Mouse (Mus musculus): ENCODE data around the gene Nim1k. TPM values are rescaled to one million over a fixed set of nuclear protein-coding genes. Genes with fewer than 3 reads are reported as not detected.

The Nim1k gene
- polyA plus RNA-seq, 1 experiment: 0.88 TPM

DNA sequence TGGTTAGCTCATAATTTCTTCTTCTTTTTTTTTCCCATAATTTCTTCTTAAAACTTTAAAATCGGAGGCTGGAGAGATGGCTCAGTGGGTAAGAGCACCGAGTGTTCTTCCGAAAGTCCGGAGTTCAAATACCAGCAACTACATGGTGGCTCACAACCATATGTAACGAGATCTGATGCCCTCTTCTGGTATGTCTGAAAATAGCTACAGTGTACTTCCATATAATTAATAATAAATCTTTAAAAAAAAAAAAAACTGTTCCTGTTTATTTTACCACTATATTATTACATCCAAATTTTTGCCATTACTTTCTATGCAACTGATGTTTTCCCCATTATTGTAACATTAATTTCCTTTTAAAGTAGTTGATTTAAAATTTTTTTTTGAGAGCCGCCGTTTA lies 31.1 kb downstream of the Nim1k start:
- DNase-seq: no peak
- no peaks in the 10 kb centered on the region for H3K36me3 ChIP-seq (ENCODE audit: control insufficient read depth, insufficient read depth, low read length)
- H3K4me3 ChIP-seq (ENCODE audit: insufficient read depth, low read depth, low read length): no peak overlapping the region
- 59% methylated on average over 7 of the region's 7 CpGs for WGBS
- peaks cover 5% of the 10 kb centered on the region; the same call in 1 of the 2 replicates for H3K4me1 ChIP-seq (ENCODE audit: control insufficient read depth, insufficient read depth, low read length)
- no peak overlapping the region for H3K27ac ChIP-seq (ENCODE audit: insufficient read depth, low read depth, low read length)
- H3K27me3 ChIP-seq (replicated peaks; ENCODE audit: control insufficient read depth, insufficient read depth, low read length): no peaks in the 10 kb centered on the region
- TF ChIP-seq POLR2A (IDR thresholded peaks at IDR 0.05; ENCODE audit: low read depth, low read length) (no peak), CTCF (conservative IDR thresholded peaks at IDR 0.05; ENCODE audit: insufficient read depth, insufficient read length, low read depth, low read length) (0 out of 2 replicates have a peak, but pooled peaks have one; percentile 17)

DNA sequence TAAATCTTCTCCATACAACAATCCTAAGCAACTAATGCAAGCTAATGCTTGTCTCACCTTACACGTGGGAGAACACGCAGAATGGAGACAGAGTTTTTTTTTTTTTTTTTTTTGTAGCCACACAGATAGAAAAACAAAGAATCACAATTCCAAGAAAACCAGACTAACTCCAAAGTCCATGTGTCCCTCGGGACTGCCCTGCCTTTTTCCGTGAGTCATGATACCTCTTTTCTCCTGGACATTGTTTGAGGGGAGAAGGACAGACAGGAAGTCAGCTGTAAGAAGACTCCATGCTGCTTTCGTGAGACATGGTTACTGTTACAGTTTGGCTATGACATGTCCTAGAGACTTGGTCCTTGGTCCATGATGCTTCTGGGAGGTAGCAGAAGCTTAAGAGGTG lies 32.3 kb downstream of the Nim1k start:
- no peak overlapping the region for H3K4me3 ChIP-seq (ENCODE audit: insufficient read depth, low read depth, low read length)
- TF ChIP-seq CTCF (conservative IDR thresholded peaks at IDR 0.05; ENCODE audit: insufficient read depth, insufficient read length, low read depth, low read length) (no peak), POLR2A (IDR thresholded peaks at IDR 0.05; ENCODE audit: low read depth, low read length) (no peak)
- no peaks in the 10 kb centered on the region for H3K36me3 ChIP-seq (ENCODE audit: control insufficient read depth, insufficient read depth, low read length)
- H3K4me1 ChIP-seq (ENCODE audit: control insufficient read depth, insufficient read depth, low read length): peaks cover 5% of the 10 kb centered on the region; the same call in 1 of the 2 replicates
- H3K27me3 ChIP-seq (replicated peaks; ENCODE audit: control insufficient read depth, insufficient read depth, low read length): no peaks in the 10 kb centered on the region
- WGBS: 51% methylated on average over 5 of the region's 5 CpGs
- DNase-seq: peak; percentile 79
- peak overlapping the region; percentile 9; the same call in 1 of the 2 replicates for H3K27ac ChIP-seq (ENCODE audit: insufficient read depth, low read depth, low read length)

DNA sequence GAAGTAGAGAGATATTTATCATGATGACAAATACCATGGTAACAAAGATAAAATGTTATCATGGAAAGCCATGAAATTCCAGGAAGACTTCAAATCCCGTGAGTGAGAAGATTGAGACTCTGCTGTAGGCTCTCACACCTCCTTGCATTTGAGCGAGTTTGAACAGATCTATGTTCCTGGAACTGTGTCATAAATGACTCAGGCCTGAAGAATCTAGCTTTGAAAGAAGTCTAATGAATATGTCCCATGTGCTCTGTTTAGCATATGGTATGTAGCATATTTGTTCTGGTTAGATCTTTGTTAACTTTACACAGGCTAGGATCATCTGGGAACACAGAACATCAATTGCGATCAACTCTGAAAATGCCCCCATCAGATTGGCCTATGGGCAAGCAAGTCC lies 33.2 kb downstream of the Nim1k start:
- Histone ChIP-seq H3K27me3 (replicated peaks; ENCODE audit: control insufficient read depth, insufficient read depth, low read length) (no peaks in the 10 kb centered on the region), H3K4me3 (ENCODE audit: insufficient read depth, low read depth, low read length) (no peak overlapping the region), H3K4me1 (ENCODE audit: control insufficient read depth, insufficient read depth, low read length) (peaks cover 5% of the 10 kb centered on the region; the same call in 1 of the 2 replicates), H3K36me3 (ENCODE audit: control insufficient read depth, insufficient read depth, low read length) (no peaks in the 10 kb centered on the region), H3K27ac (ENCODE audit: insufficient read depth, low read depth, low read length) (no peak overlapping the region)
- TF ChIP-seq CTCF (conservative IDR thresholded peaks at IDR 0.05; ENCODE audit: insufficient read depth, insufficient read length, low read depth, low read length) (no peak), POLR2A (IDR thresholded peaks at IDR 0.05; ENCODE audit: low read depth, low read length) (no peak)
- WGBS: 80% methylated on average over 3 of the region's 3 CpGs
- DNase-seq: no peak

DNA sequence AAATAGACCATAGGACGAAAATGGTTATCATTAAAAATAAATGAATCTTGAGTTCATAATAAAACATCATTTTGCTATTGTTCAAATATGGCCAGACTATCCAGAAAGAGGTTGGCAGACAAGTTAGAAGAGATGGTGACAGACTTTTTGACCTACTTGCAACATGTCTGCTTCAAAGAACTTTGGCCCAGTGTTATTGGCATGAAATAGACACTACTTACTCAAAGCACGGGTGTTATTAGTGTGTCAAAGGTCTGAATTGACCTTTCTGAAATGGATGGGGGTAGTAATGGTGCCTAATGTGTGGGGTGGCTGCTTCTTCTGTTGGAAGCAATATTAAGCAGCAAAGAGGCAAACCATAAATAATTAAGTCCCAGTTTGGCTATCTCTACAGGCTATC lies 39.6 kb downstream of the Nim1k start:
- 83% methylated on average over 2 of the region's 2 CpGs for WGBS
- TF ChIP-seq CTCF (conservative IDR thresholded peaks at IDR 0.05; ENCODE audit: insufficient read depth, insufficient read length, low read depth, low read length) (no peak), POLR2A (IDR thresholded peaks at IDR 0.05; ENCODE audit: low read depth, low read length) (no peak)
- Histone ChIP-seq H3K4me1 (ENCODE audit: control insufficient read depth, insufficient read depth, low read length) (peaks cover 3% of the 10 kb centered on the region; the same call in 1 of the 2 replicates), H3K27ac (ENCODE audit: insufficient read depth, low read depth, low read length) (no peak overlapping the region), H3K4me3 (ENCODE audit: insufficient read depth, low read depth, low read length) (no peak overlapping the region), H3K27me3 (replicated peaks; ENCODE audit: control insufficient read depth, insufficient read depth, low read length) (no peaks in the 10 kb centered on the region), H3K36me3 (ENCODE audit: control insufficient read depth, insufficient read depth, low read length) (no peaks in the 10 kb centered on the region)
- no peak for DNase-seq

DNA sequence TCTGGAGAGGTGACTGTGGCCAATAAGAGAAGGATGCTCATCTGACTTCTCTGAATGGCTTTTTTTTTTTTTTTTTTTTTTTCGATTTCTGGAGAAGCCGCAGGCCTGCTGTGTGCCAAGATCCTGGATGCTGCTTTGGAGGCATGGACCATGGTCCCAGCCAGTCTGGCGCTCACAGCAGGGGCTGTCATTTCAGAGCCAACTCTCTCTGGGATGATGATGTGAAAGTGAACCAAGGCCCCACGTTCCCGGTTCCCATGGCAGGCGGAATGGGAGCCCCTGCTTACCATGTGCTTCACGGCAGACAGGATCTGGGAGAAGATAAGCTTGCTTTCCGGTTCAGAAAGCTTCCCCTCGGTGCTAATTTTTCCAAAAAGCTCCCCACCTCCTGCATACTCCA lies 41.9 kb downstream of the Nim1k start:
- WGBS: 82% methylated on average over 9 of the region's 9 CpGs
- Histone ChIP-seq H3K4me1 (ENCODE audit: control insufficient read depth, insufficient read depth, low read length) (peaks cover 8% of the 10 kb centered on the region), H3K27ac (ENCODE audit: insufficient read depth, low read depth, low read length) (no peak overlapping the region), H3K36me3 (ENCODE audit: control insufficient read depth, insufficient read depth, low read length) (no peaks in the 10 kb centered on the region), H3K4me3 (ENCODE audit: insufficient read depth, low read depth, low read length) (no peak overlapping the region), H3K27me3 (replicated peaks; ENCODE audit: control insufficient read depth, insufficient read depth, low read length) (no peaks in the 10 kb centered on the region)
- TF ChIP-seq POLR2A (IDR thresholded peaks at IDR 0.05; ENCODE audit: low read depth, low read length): no peak
- no peak for TF ChIP-seq CTCF (conservative IDR thresholded peaks at IDR 0.05; ENCODE audit: insufficient read depth, insufficient read length, low read depth, low read length)
- no peak for DNase-seq

DNA sequence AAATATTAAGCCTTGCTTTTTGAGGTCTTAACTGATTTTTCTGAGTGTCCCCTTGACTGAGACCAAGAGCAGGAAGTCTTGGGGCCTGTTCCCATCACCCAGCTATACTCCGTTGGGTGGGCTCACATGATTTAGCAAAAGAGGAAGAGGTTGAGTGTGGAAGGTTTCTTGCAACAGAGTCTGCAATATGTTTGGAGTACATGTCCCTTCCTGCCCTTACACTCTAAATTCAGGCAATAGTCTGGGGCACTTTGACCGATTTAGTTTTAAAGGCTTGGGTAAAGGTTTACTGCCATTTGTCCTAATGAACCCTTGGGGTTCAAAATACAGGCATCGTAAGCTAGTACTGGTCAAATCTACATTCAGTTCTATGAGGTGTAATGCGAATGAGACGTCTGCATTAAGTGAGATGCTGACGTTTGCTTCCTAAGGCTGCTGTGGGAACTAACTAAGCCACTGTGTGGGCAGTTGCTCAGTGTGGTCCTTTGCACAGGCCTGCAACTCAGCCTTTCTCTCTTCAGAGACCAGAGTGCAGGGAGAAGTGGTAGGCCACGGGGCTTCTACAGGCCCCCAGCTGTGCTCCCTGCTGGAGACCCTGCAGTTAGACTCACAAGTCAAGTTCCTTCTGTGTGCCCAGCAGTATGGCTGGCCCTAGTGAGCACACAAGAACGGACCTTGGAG lies 42.4 kb downstream of the Nim1k start:
- 58% methylated on average over 8 of the region's 8 CpGs for WGBS
- H3K27ac ChIP-seq (ENCODE audit: insufficient read depth, low read depth, low read length): peak overlapping the region; percentile 26
- TF ChIP-seq CTCF (conservative IDR thresholded peaks at IDR 0.05; ENCODE audit: insufficient read depth, insufficient read length, low read depth, low read length) (no peak), POLR2A (IDR thresholded peaks at IDR 0.05; ENCODE audit: low read depth, low read length) (no peak)
- no peaks in the 10 kb centered on the region for H3K36me3 ChIP-seq (ENCODE audit: control insufficient read depth, insufficient read depth, low read length)
- H3K4me3 ChIP-seq (ENCODE audit: insufficient read depth, low read depth, low read length): no peak overlapping the region
- peak; percentile 37 for DNase-seq
- H3K4me1 ChIP-seq (ENCODE audit: control insufficient read depth, insufficient read depth, low read length): peaks cover 11% of the 10 kb centered on the region
- H3K27me3 ChIP-seq (replicated peaks; ENCODE audit: control insufficient read depth, insufficient read depth, low read length): no peaks in the 10 kb centered on the region

DNA sequence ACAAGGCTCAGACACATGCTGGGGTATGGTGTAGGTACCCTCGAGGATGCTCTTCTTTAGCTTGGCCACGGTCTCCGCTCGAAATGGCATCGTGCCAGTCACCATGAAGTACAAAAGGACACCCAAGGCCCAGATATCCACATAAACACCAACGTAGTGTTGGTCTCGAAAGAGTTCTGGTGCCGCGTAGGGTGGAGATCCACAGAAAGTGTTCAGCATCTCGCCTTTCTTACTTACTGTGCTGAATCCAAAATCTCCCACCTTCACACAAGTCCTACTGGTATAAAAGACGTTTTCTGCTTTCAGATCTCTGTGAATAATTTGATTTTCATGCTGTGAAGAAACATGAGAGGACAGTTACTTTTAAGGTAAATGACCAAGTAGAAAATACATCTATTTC lies 43.2 kb downstream of the Nim1k start:
- Histone ChIP-seq H3K4me3 (ENCODE audit: insufficient read depth, low read depth, low read length) (no peak overlapping the region), H3K36me3 (ENCODE audit: control insufficient read depth, insufficient read depth, low read length) (no peaks in the 10 kb centered on the region), H3K4me1 (ENCODE audit: control insufficient read depth, insufficient read depth, low read length) (peaks cover 11% of the 10 kb centered on the region), H3K27me3 (replicated peaks; ENCODE audit: control insufficient read depth, insufficient read depth, low read length) (no peaks in the 10 kb centered on the region), H3K27ac (ENCODE audit: insufficient read depth, low read depth, low read length) (no peak overlapping the region)
- no peak for DNase-seq
- TF ChIP-seq CTCF (conservative IDR thresholded peaks at IDR 0.05; ENCODE audit: insufficient read depth, insufficient read length, low read depth, low read length): no peak
- TF ChIP-seq POLR2A (IDR thresholded peaks at IDR 0.05; ENCODE audit: low read depth, low read length): no peak
- 82% methylated on average over 11 of the region's 11 CpGs for WGBS
